Mouse (Mus musculus) kidney, adult 2 months (tissue): ENCODE results near the gene Tmem141. TPM values are rescaled to one million over a fixed set of nuclear protein-coding genes. Genes with fewer than 3 reads are reported as not detected.

ENCODE experiments used
- DNase-seq: peaks from one replicate; pipeline ENCODE4 v3.0.0; 2021
- H3K27ac ChIP-seq: fragments of 200-500 bp; 2 replicates; pipeline ENCODE4 v1.5.1; 2012; ENCODE audit warnings: low read depth, low read length, control low read depth, inconsistent platforms; ENCODE audit not compliant: insufficient read depth
- H3K27me3 ChIP-seq: fragments of 200-500 bp; replicated peaks from 2 replicates; pipeline ENCODE4 v1.6.1; 2012; ENCODE audit warnings: mild to moderate bottlenecking, moderate library complexity, low read length, inconsistent platforms; ENCODE audit not compliant: control insufficient read depth, insufficient read depth
- H3K36me3 ChIP-seq: fragments of 200-500 bp; 2 replicates; pipeline ENCODE4 v1.6.1; 2012; ENCODE audit warnings: mild to moderate bottlenecking, moderate library complexity, low read length, inconsistent platforms; ENCODE audit not compliant: control insufficient read depth, insufficient read depth
- H3K4me1 ChIP-seq: fragments of 200-500 bp; 2 replicates; pipeline ENCODE4 v1.6.1; 2011; ENCODE audit warnings: low read length; ENCODE audit not compliant: control insufficient read depth, insufficient read depth
- H3K4me3 ChIP-seq: fragments of 200-500 bp; 2 replicates; pipeline ENCODE4 v1.5.1; 2011; ENCODE audit warnings: mild to moderate bottlenecking, low read depth, low read length, control low read depth; ENCODE audit not compliant: insufficient read depth
- CTCF ChIP-seq: fragments of 200-500 bp; conservative IDR thresholded peaks from 2 replicates; pipeline ENCODE4 v1.5.1; 2011; ENCODE audit warnings: low read depth, mild to moderate bottlenecking, control low read depth, low read length, moderate library complexity, mixed read lengths; ENCODE audit not compliant: insufficient read depth, insufficient read length
- POLR2A ChIP-seq: fragments of 200-500 bp; IDR thresholded peaks from one replicate; pipeline ENCODE4 v1.6.1; 2011; ENCODE audit warnings: low read depth, low read length, control low read depth
- WGBS: fragments of 180-500 bp; shearing (Covaris S2); methylation state at CpG from one replicate; pipeline ENCODE4 v1.1.7; 2018; 5-methylcytosine and 5-hydroxymethylcytosine counted together
- polyA plus RNA-seq: library from polyadenylated mRNA; depleted of rRNA; stranded (reverse); fragments of >200 nt; gene quantifications from 2 replicates; pipeline ENCODE4 v1.2.3, GENCODE M21; 2012

Tmem141 gene
- polyA plus RNA-seq, 1 experiment = 37.7 TPM

- TF ChIP-seq POLR2A (no peak), CTCF (no peak)
- H3K4me1 ChIP-seq = peaks cover 4% of the 10 kb centered on the region
- no peak overlapping the region for H3K27ac ChIP-seq
- 16% methylated on average over 6 of the region's 6 CpGs for WGBS
- no peak overlapping the region for H3K4me3 ChIP-seq
- no peaks in the 10 kb centered on the region for H3K36me3 ChIP-seq
- DNase-seq = no peak
- H3K27me3 ChIP-seq = peaks cover 10% of the 10 kb centered on the region
Measured at GRCm38 (mm10) chr2:25581901-25582301, 39.9 kb downstream of the Tmem141 start.

- Histone ChIP-seq H3K27me3 (peaks cover 10% of the 10 kb centered on the region), H3K36me3 (no peaks in the 10 kb centered on the region), H3K27ac (no peak within 1 kb of the TSS), H3K4me1 (peaks cover 4% of the 10 kb centered on the region), H3K4me3 (peak within 1 kb of the TSS; percentile 12; the same call in 1 of the 2 replicates)
- WGBS = 3% methylated on average over 19 of the region's 19 CpGs
- peak; percentile 69 for DNase-seq
- TF ChIP-seq POLR2A (no peak), CTCF (peak; percentile 81)
Measured at GRCm38 (mm10) chr2:25581294-25581864, 40.4 kb downstream of the Tmem141 start, which contains the start of gene Ajm1. Gene Ajm1, minus strand, starts transcription at chr2:25581757.

GRCm38 (mm10) chr2:25580621-25581101 is 41.1 kb downstream of the Tmem141 start:
- TF ChIP-seq CTCF = no peak
- WGBS = 23% methylated on average over 6 of the region's 6 CpGs
- DNase-seq = no peak
- no peaks in the 10 kb centered on the region for H3K36me3 ChIP-seq
- H3K27me3 ChIP-seq = peaks cover 10% of the 10 kb centered on the region
- H3K4me1 ChIP-seq = peaks cover 6% of the 10 kb centered on the region
- H3K27ac ChIP-seq = no peak overlapping the region
- H3K4me3 ChIP-seq = no peak overlapping the region

- H3K36me3 ChIP-seq = no peaks in the 10 kb centered on the region
- no peak overlapping the region for H3K4me3 ChIP-seq
- no peak for TF ChIP-seq POLR2A
- peak; percentile 67 for TF ChIP-seq CTCF
- peaks cover 10% of the 10 kb centered on the region for H3K4me1 ChIP-seq
- H3K27ac ChIP-seq = no peak overlapping the region
- 5% methylated on average over 27 of the region's 27 CpGs for WGBS
- peaks cover 10% of the 10 kb centered on the region for H3K27me3 ChIP-seq
- peak; percentile 58 for DNase-seq
Measured at GRCm38 (mm10) chr2:25579737-25580460, 41.9 kb downstream of the Tmem141 start.

- no peaks in the 10 kb centered on the region for H3K36me3 ChIP-seq
- peaks cover 10% of the 10 kb centered on the region for H3K4me1 ChIP-seq
- no peak overlapping the region for H3K4me3 ChIP-seq
- WGBS = 6% methylated on average over 77 of the region's 77 CpGs
- H3K27ac ChIP-seq = no peak overlapping the region
- H3K27me3 ChIP-seq = peaks cover 10% of the 10 kb centered on the region
- no peak for DNase-seq
- TF ChIP-seq CTCF (no peak), POLR2A (no peak)
Measured at GRCm38 (mm10) chr2:25578796-25579736, 42.7 kb downstream of the Tmem141 start.

GRCm38 (mm10) chr2:25577951-25578795 is 43.6 kb downstream of the Tmem141 start:
- Histone ChIP-seq H3K4me1 (peaks cover 10% of the 10 kb centered on the region), H3K27me3 (peaks cover 10% of the 10 kb centered on the region), H3K27ac (no peak overlapping the region), H3K36me3 (no peaks in the 10 kb centered on the region), H3K4me3 (peak overlapping the region; percentile 16; the same call in 1 of the 2 replicates)
- 5% methylated on average over 75 of the region's 75 CpGs for WGBS
- TF ChIP-seq POLR2A = no peak
- no peak for DNase-seq
